Mouse (Mus musculus) megakaryocyte, embryonic 14.5 days (primary cell): ENCODE measurements around the gene Adat1.

Experiments
- FLI1 ChIP-seq: IDR thresholded peaks from 2 replicates; pipeline ENCODE4 v1.6.1; 2012; ENCODE audit warnings: low read length, inconsistent platforms, mixed read lengths
- GATA1 ChIP-seq: IDR thresholded peaks from 3 replicates; pipeline ENCODE4 v1.6.1; 2012; ENCODE audit warnings: mixed read lengths, low read length, inconsistent platforms, borderline replicate concordance

- TF ChIP-seq FLI1, result no peak
- no peak for TF ChIP-seq GATA1
Observed at GRCm38 (mm10) chr8:111941101-111941454, 51.0 kb downstream of the Adat1 start.
